Mouse (Mus musculus): ENCODE results near the gene 2900026A02Rik.

- no peak for TF ChIP-seq CTCF (IDR thresholded peaks at IDR 0.05; ENCODE audit: insufficient read depth, low read length)
- no peak for TF ChIP-seq POLR2A (IDR thresholded peaks at IDR 0.05; ENCODE audit: borderline replicate concordance, extremely low read depth, low read depth, low read length)
Observed at GRCm38 (mm10) chr5:113270043-113270442, 49.0 kb upstream of the 2900026A02Rik start.
